Mouse (Mus musculus) liver, embryonic 14.5 days (tissue): ENCODE results near the gene Unc13b. TPM values are rescaled to one million over a fixed set of nuclear protein-coding genes. Genes with fewer than 3 reads are reported as not detected.

Experiments
- ATAC-seq: fragments of 200-750 bp; cut with Nextera tagmentation; 2 replicates; pipeline ENCODE4 v1.8.0; 2017; ENCODE audit warnings: moderate number of reproducible peaks, mild to moderate bottlenecking, moderate library complexity; ENCODE audit not compliant: insufficient read depth
- DNase-seq, 3 experiments: peaks; one replicate each; pipeline ENCODE4 v3.0.0-alpha.2; 2012 to 2013; ENCODE audit warnings: low read depth in 3 of 3, low spot score in 3 of 3
- H3K27ac ChIP-seq: fragments of 300-500 bp; sonication (generic); 2 replicates; pipeline ENCODE4 v1.5.1; 2014; ENCODE audit warnings: moderate library complexity, mild to moderate bottlenecking, control low read depth, inconsistent platforms
- H3K27me3 ChIP-seq: fragments of 300-500 bp; sonication (generic); 2 replicates; pipeline ENCODE4 v1.6.1; 2014; ENCODE audit warnings: mild to moderate bottlenecking, low read length, moderate library complexity; ENCODE audit not compliant: control insufficient read depth, insufficient read depth
- H3K36me3 ChIP-seq: fragments of 300-500 bp; sonication (generic); replicated peaks from 2 replicates; pipeline ENCODE4 v1.6.1; 2014; ENCODE audit warnings: low read depth; ENCODE audit not compliant: control insufficient read depth, insufficient read depth
- H3K4me1 ChIP-seq, 2 experiments: fragments of 200-500 bp in 1 of 2; fragments of 300-500 bp in 1 of 2; sonication (generic) in 1 of 2; replicated peaks; 2 replicates each; pipeline ENCODE4 v1.6.1; 2012 to 2014; ENCODE audit warnings: antibody characterized with exemption in 1 of 2, inconsistent platforms in 1 of 2, low read length in 1 of 2; ENCODE audit not compliant: control insufficient read depth in 2 of 2, insufficient read depth in 2 of 2
- H3K4me2 ChIP-seq: fragments of 300-500 bp; sonication (generic); 2 replicates; pipeline ENCODE4 v1.6.1; 2014; ENCODE audit warnings: low read depth, mild to moderate bottlenecking, control low read depth, moderate library complexity
- H3K4me3 ChIP-seq, 2 experiments: fragments of 200-500 bp in 1 of 2; fragments of 300-500 bp in 1 of 2; sonication (generic) in 1 of 2; 2 replicates each; pipeline ENCODE4 v1.5.1; 2012 to 2014; ENCODE audit warnings: low read depth in 2 of 2, low read length in 2 of 2, mild to moderate bottlenecking in 2 of 2, control low read depth in 1 of 2, inconsistent platforms in 1 of 2, moderate library complexity in 1 of 2; ENCODE audit not compliant: insufficient read depth in 1 of 2
- H3K9ac ChIP-seq: fragments of 300-500 bp; sonication (generic); replicated peaks from 2 replicates; pipeline ENCODE4 v1.6.1; 2014; ENCODE audit warnings: mild to moderate bottlenecking, control low read depth, moderate library complexity
- H3K9me3 ChIP-seq: fragments of 300-500 bp; sonication (generic); 2 replicates; pipeline ENCODE4 v1.6.1; 2016; ENCODE audit warnings: low read length, mixed read lengths; ENCODE audit not compliant: control insufficient read depth
- CTCF ChIP-seq: IDR thresholded peaks from 2 replicates; pipeline ENCODE4 v1.5.1; 2016; ENCODE audit warnings: antibody characterized with exemption, low read depth, control low read depth
- EP300 ChIP-seq: IDR thresholded peaks from 2 replicates; pipeline ENCODE4 v1.6.1; 2016; ENCODE audit warnings: antibody characterized with exemption, low read depth
- WGBS: fragments of 180-500 bp; shearing (Covaris S2); extraction: QIAGEN DNeasy Blood & Tissue Kit; methylation state at CpG from one replicate; pipeline ENCODE4 v1.1.7; 2014; ENCODE audit not compliant: insufficient replicate concordance; 5-methylcytosine and 5-hydroxymethylcytosine counted together
- polyA plus RNA-seq, 2 experiments: library from polyadenylated mRNA; depleted of rRNA in 1 of 2; stranded (reverse) in 1 of 2; unstranded in 1 of 2; fragments of >200 nt; fragmentation: Nextera tagmentation in 1 of 2; extraction: Ambion mirVana in 1 of 2; gene quantifications; 2 replicates each; pipeline versions ENCODE4 v1.2.1 to v1.2.3; 2012 to 2014

Unc13b gene
- polyA plus RNA-seq, 2 experiments = 0.19 to 0.59 TPM

GRCm38 (mm10) chr4:43019176-43019575 is 39.6 kb upstream of the Unc13b start:
- TF ChIP-seq CTCF (no peak), EP300 (no peak)

GRCm38 (mm10) chr4:43019641-43020465 is 38.9 kb upstream of the Unc13b start:
- no peaks in the 10 kb centered on the region for H3K27me3 ChIP-seq
- H3K4me1 ChIP-seq = peaks cover 6% of the 10 kb centered on the region in 2 experiments
- H3K27ac ChIP-seq = no peak overlapping the region
- WGBS = 52% methylated on average over 23 of the region's 23 CpGs
- H3K9ac ChIP-seq = no peak overlapping the region; the same call in 1 of the 2 replicates
- TF ChIP-seq EP300 (peak; percentile 22; the same call in 1 of the 2 replicates), CTCF (no peak)
- no peak overlapping the region for H3K4me2 ChIP-seq
- H3K36me3 ChIP-seq = peaks cover 14% of the 10 kb centered on the region
- peak; percentile 34; the same call in 1 of the 2 replicates for ATAC-seq
- H3K9me3 ChIP-seq = no peaks in the 10 kb centered on the region
- no peak overlapping the region for H3K4me3 ChIP-seq
- DNase-seq = no peak

More at GRCm38 (mm10) chr4:43019176-43019575, 39.6 kb upstream of the Unc13b start:
- H3K27me3 ChIP-seq = no peaks in the 10 kb centered on the region
- no peak overlapping the region for H3K9ac ChIP-seq
- DNase-seq = no peak
- WGBS = 84% methylated on average over 10 of the region's 10 CpGs
- no peaks in the 10 kb centered on the region for H3K9me3 ChIP-seq
- no peak overlapping the region for H3K4me2 ChIP-seq
- H3K36me3 ChIP-seq = peaks cover 14% of the 10 kb centered on the region
- ATAC-seq = no peak
- no peak overlapping the region for H3K27ac ChIP-seq
- H3K4me3 ChIP-seq = no peak overlapping the region
- peaks cover under 1 to 4% of the 10 kb centered on the region in 2 experiments; a peak in 2 of 4 replicates for H3K4me1 ChIP-seq

DNA sequence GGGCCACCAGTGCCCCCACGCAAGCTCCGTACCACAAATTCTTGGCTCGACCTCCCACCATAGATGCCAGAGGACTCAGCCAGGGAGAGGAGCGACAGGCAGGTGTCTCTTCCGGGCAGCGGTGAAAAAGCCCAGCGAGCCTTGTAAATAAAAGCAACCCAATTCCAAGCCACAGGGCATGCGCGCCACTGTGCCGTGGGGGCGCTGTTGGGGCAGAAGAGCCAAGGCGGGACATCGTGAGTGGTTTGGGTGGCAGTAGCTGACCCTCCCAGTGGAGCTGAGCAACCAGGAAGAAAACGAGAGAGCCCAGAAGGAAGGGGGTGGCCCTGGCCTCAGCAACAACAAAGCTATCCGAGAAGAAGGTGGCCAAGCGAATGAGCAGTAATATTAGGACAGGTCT is 37.9 kb upstream of the Unc13b start:
- Histone ChIP-seq H3K4me3 (no peak overlapping the region), H3K27me3 (no peaks in the 10 kb centered on the region), H3K36me3 (peaks cover 14% of the 10 kb centered on the region), H3K9ac (no peak overlapping the region), H3K4me2 (no peak overlapping the region), H3K9me3 (no peaks in the 10 kb centered on the region), H3K4me1 (peaks cover 6 to 10% of the 10 kb centered on the region in 2 experiments), H3K27ac (no peak overlapping the region)
- 86% methylated on average over 16 of the region's 16 CpGs for WGBS
- ATAC-seq = no peak
- DNase-seq = no peak
- TF ChIP-seq CTCF (no peak), EP300 (no peak)

DNA sequence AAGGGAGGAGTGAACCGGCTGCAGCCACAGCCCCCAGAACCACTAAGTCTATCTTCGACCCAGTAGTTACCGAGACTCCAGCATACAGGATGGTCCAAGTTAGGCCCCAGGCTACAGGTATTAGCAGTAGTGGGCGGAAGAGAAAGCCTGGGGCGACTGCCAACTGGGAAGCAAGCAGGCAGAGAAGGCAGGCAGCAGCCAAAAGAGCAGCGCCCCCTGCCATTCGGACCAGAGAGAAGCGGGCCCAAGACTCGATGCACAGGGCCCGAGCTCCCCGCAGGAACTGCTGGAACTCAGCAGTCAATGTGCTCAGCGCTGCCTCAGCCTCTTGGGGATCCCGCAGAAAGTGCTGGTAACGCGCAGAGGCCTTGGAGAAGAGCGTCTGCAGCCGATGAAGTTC is 37.4 kb upstream of the Unc13b start:
- no peak for TF ChIP-seq EP300
- TF ChIP-seq CTCF = peak; percentile 16; the same call in 1 of the 2 replicates
- H3K9ac ChIP-seq = no peak overlapping the region
- 82% methylated on average over 17 of the region's 17 CpGs for WGBS
- H3K9me3 ChIP-seq = no peaks in the 10 kb centered on the region
- H3K4me1 ChIP-seq = peaks cover 6 to 12% of the 10 kb centered on the region in 2 experiments
- no peak overlapping the region for H3K27ac ChIP-seq
- H3K4me2 ChIP-seq = no peak overlapping the region
- DNase-seq = no peak
- ATAC-seq = no peak
- H3K4me3 ChIP-seq = no peak overlapping the region
- no peaks in the 10 kb centered on the region for H3K27me3 ChIP-seq
- H3K36me3 ChIP-seq = peaks cover 14% of the 10 kb centered on the region

GRCm38 (mm10) chr4:43024673-43025072 is 34.1 kb upstream of the Unc13b start:
- Histone ChIP-seq H3K9me3 (no peaks in the 10 kb centered on the region), H3K4me1 (peaks cover 6 to 14% of the 10 kb centered on the region in 2 experiments), H3K9ac (peak overlapping the region; percentile 83), H3K36me3 (peaks cover 33% of the 10 kb centered on the region), H3K27me3 (no peaks in the 10 kb centered on the region), H3K27ac (no peak overlapping the region; the same call in 1 of the 2 replicates), H3K4me3 (peak overlapping the region; percentile 70 to 78), H3K4me2 (peak overlapping the region; percentile 92)
- WGBS = 77% methylated on average over 14 of the region's 14 CpGs
- DNase-seq (no peak), ATAC-seq (no peak)
- TF ChIP-seq CTCF (no peak), EP300 (no peak)
